Mouse (Mus musculus) lung, postnatal 0 days (tissue): ENCODE data around the gene Cacnb2.

Experiments
- CTCF ChIP-seq: IDR thresholded peaks from 2 replicates; pipeline ENCODE4 v1.5.1; 2016; ENCODE audit warnings: antibody characterized with exemption, mild to moderate bottlenecking
- EP300 ChIP-seq: IDR thresholded peaks from 2 replicates; pipeline ENCODE4 v1.6.1; 2016; ENCODE audit warnings: antibody characterized with exemption, mild to moderate bottlenecking, control low read depth

DNA sequence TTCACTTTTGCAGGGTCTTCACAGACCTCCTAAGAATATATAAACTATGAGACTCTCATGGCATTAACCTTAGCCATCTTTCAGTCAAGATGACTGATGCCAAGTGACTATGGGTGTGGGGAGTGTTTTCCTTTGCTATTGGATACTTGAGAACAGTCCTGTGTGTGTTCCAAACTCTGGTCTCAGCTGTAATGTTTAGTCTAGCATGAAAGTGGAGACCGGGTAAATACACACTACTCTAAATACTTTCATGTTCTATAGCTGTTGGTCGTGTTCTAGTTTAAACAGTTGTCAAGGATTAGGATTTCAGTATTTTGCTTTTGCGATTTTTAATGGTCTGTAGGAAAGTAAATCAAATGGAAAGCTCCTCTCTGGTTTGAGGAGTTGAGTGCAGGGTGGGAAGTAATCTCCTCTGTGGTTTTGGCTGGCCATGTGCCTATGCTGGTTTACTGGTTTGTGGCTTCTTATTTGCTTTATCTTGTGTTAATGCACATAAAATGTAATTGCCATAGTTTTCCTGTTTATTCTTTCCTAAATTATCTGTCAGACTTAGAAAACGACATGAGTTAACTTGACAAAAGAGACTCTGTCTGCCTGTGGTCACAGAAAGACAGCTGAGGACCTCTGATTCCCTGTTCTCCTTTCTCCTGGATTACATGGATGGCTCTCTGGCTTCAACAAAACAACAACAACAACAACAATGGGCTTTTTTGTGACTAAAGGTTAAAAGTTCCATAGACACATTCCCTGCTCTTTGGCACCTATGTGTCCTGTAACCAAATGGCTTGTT, 285.7 kb downstream of the Cacnb2 start:
- no peak for TF ChIP-seq CTCF
- peak; percentile 70; the same call in 1 of the 2 replicates for TF ChIP-seq EP300
